Mouse (Mus musculus): ENCODE measurements around the gene Oas1e. TPM values are rescaled to one million over a fixed set of nuclear protein-coding genes. Genes with fewer than 3 reads are reported as not detected.

Oas1e gene
- total RNA-seq, 1 experiment from 2014 or later: not detected

GRCm38 (mm10) chr5:120779922-120780321 is 15.4 kb downstream of the Oas1e start:
- no peak for ATAC-seq (replicated peaks; ENCODE audit: insufficient number of reproducible peaks, low FRiP score, low TSS enrichment, poor library complexity, severe bottlenecking)

DNA sequence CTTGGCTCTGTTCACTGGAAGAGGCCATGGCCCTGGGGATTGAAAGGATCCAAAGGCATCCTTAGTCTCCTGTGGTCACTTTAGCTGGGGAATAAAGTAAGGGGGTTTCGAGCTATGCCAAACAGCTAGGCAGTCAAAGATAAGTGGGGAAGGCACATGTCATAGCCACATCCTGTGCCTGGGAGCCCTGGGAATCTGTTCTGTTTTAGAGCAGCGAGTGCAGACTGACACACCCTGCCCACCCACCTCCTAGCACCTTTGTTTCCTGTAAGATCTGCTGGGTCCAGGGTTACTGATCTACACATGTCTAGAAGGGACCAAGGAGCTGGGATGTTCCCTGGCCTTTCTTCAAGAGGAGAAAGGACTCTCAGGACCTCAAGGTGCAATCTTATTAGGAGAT is 16.4 kb downstream of the Oas1e start:
- ATAC-seq (replicated peaks; ENCODE audit: insufficient number of reproducible peaks, low FRiP score, low TSS enrichment, poor library complexity, severe bottlenecking): no peak

DNA sequence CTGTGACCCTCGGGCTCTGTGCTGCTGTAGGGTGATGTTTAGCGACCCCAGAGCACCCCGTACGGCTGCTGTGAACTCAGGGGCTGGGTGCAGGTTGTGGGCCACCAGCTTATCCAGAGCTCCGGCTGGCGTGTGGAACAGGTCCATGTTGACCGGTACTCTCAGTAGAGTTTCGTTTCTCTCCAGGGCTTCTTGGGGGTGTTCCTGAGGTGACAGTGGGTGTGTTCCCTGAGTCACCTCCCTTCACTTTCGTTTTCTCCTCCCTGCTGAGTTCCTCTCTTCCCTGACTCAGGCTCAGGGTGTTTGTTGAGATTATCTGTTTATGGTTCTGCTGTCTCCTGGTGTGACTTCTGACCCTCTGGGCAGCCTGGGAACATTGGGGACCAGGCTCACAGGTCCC is 17.9 kb downstream of the Oas1e start, which contains the start of gene Oas3:
Gene Oas3 (minus strand): TSS at position 184 of the 400 bp plus-strand sequence.
- peak; percentile 42; the same call in 1 of the 2 replicates for ATAC-seq (replicated peaks; ENCODE audit: insufficient number of reproducible peaks, low FRiP score, low TSS enrichment, poor library complexity, severe bottlenecking)

- no peak for ATAC-seq (replicated peaks; ENCODE audit: insufficient number of reproducible peaks, low FRiP score, low TSS enrichment, poor library complexity, severe bottlenecking)
Observed at GRCm38 (mm10) chr5:120776801-120777200, 18.5 kb downstream of the Oas1e start.

DNA sequence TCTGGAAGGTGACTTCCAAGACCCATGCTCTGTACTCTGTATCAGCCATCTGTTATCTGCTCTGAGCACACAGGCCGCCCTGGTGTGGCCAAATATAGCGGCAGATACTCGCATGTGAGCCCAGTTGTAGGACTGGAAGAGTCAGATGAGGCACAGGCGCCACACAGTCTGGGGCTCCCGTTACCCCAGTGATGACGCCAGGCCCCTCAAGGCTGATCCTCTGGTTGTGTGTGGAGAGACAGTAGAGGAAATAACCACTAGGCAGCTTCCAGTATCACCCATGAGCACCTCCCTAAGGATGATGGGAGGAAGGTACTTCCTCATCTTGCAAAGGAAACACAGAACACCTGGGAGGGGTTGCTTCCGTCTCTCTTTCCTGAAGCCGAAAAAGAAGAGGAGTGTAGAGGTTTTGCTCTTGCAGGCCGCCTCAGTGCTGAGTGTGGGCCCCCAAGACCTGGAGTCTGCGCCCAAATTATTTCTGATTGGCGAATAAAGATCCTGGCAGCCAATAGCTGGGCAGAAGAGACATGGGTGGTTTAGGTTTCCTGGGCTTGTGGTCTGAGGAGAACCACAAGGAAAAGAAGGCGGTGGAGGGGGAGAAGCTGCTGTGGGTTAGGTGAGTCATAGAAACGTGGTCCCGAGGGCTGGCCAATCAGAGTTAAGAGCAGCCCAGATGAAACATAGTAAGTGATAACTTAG is 19.9 kb downstream of the Oas1e start:
- no peak for ATAC-seq (replicated peaks; ENCODE audit: insufficient number of reproducible peaks, low FRiP score, low TSS enrichment, poor library complexity, severe bottlenecking)

DNA sequence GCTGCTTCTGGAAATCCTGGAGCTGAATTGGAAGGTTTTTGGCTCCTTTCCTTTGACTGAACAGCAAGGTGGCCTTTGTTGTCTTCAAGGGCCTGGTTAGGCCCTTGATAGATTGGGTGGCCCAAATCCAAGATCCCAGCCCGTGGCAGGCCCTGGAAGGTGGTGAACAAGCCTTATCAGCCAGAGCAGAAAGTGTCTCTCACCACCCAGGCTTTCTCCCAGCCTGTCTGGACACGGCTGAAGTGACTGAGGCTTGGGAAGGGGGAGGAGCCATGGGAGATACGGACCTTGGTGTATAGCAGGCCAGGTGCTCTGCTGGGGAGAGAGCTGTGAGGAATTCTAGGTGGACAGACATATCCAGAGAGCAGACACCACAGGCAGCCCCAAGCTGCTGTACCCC is 25.9 kb downstream of the Oas1e start:
- ATAC-seq (replicated peaks; ENCODE audit: insufficient number of reproducible peaks, low FRiP score, low TSS enrichment, poor library complexity, severe bottlenecking): no peak

- ATAC-seq (replicated peaks; ENCODE audit: insufficient number of reproducible peaks, low FRiP score, low TSS enrichment, poor library complexity, severe bottlenecking): no peak
Observed at GRCm38 (mm10) chr5:120765010-120765409, 30.3 kb downstream of the Oas1e start.

DNA sequence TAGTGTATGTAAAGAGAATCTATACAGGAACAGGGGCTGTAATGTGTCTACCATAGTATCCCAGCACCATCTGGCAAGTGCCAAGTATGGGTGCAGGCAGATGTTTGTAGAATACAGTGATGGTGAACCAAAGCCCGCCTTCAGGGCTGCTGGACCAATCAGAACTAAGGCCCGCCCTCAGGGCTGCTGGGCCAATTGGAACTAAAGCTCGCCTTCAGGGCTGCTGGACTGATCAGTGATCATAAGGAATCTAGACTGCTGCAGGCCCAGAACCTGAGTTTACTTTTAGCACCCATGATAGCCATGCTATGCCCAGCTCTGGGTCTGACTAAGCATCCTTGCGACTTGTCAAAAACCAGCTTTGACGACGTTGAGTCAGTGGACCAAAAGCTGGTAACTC is 33.4 kb downstream of the Oas1e start:
- ATAC-seq (replicated peaks; ENCODE audit: insufficient number of reproducible peaks, low FRiP score, low TSS enrichment, poor library complexity, severe bottlenecking): no peak

DNA sequence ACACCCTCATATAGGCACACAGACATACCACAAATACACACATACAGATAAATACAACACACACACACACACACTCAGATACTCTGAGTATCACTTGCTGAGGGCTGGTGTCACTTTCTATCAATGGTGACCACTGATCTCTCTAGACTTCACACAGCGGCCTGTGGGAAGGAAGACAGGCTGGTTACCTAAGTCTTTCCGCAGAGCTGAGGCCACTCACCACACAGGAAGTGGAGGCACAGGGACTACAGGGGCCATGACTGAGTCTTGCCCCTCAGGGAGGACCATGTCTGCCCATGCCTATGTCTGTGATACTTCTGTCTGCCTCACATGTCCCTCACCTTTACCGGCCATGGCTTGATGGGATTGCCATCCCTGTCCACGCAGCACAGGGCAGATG is 41.1 kb downstream of the Oas1e start:
- ATAC-seq (replicated peaks; ENCODE audit: insufficient number of reproducible peaks, low FRiP score, low TSS enrichment, poor library complexity, severe bottlenecking): no peak

- no peak for ATAC-seq (replicated peaks; ENCODE audit: insufficient number of reproducible peaks, low FRiP score, low TSS enrichment, poor library complexity, severe bottlenecking)
Observed at GRCm38 (mm10) chr5:120752786-120753185, 42.5 kb downstream of the Oas1e start.

DNA sequence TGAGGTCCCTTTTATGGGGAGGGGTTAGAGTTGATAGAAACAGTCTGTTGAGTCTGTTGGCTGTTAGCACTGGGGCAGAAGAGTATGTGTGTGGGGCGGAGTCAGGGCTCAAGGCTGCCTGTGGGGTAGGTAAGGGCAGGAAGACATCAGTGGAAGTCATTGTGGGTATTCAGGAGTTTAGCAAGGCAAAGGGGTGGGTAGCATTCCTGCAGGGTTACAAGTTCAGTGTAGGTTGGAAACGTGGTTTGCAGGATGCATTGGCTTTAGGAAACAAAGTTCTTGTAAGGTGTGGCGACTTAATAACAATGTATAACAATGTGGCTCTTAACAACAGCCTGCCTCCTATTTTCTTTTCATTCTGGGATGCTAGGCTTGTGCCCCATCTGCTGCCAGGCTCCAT is 44.1 kb downstream of the Oas1e start:
- ATAC-seq (replicated peaks; ENCODE audit: insufficient number of reproducible peaks, low FRiP score, low TSS enrichment, poor library complexity, severe bottlenecking): no peak

DNA sequence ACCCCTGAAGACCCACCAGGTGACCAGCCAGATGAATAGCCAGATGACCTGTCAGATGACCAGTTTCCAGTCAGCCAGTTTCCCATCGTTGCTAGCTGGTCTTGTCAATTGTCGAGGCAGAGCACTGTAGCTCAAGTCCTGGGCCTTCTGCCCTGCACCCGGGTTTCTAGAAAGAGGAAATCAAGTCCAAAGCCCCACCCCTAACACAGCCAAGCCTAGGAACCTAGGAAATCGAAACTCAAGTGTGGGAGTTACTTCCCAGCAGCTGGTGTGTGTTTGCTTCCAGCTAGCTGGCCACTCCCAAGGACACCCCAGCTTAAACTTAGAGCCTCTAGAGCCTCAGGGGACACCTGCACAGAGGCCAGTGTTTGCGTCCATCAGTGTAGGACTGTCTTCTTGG is 45.6 kb downstream of the Oas1e start, which contains the start of gene Oas2:
Gene Oas2 (minus strand): TSS at position 166 of the 400 bp plus-strand sequence.
- ATAC-seq (replicated peaks; ENCODE audit: insufficient number of reproducible peaks, low FRiP score, low TSS enrichment, poor library complexity, severe bottlenecking): peak; percentile 41

DNA sequence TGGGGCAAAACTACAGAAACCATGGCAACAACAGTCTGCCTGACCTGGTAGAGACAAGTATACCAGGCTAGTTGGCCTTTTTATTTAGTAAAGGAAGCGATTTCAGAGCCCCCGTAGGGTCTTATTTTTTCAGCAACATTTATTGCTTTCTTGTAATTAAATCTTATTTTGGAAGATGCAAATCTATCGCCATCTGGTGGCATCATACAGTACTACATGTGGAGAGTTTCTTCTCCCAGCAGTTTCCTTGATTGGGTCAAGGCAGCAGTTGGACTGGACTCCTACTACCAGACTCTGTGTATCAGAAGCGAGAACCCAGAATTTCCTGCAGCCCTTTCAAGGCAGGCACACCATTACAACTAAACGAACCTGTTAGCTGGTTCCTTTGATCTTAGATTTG is 48.9 kb downstream of the Oas1e start:
- no peak for ATAC-seq (replicated peaks; ENCODE audit: insufficient number of reproducible peaks, low FRiP score, low TSS enrichment, poor library complexity, severe bottlenecking)

GRCm38 (mm10) chr5:120742125-120742524 is 53.2 kb downstream of the Oas1e start:
- no peak for ATAC-seq (replicated peaks; ENCODE audit: insufficient number of reproducible peaks, low FRiP score, low TSS enrichment, poor library complexity, severe bottlenecking)

Other genes starting within 250 kb of the Oas1e start
- gene Tpcn1, start 206.9 kb downstream of the Oas1e start, total RNA-seq (2017): 8.1 to 8.8 TPM (median 8.5 TPM) in 3 replicates
- gene Iqcd, start 206.5 kb downstream of the Oas1e start, total RNA-seq (2017): 0.57 TPM in 1 of 3 replicates, not detected in the others
- gene Rita1, start 182.9 kb downstream of the Oas1e start, total RNA-seq (2017): 0.43 to 4.0 TPM (median 1.1 TPM) in 3 replicates
- 42.2 to 59.5 TPM (median 55.9 TPM) in 3 replicates for gene Ddx54, start 182.8 kb downstream of the Oas1e start, total RNA-seq (2017)
- not detected in 3 replicates for gene Cfap73, start 161.3 kb downstream of the Oas1e start, total RNA-seq (2017)
- gene Rasal1, start 146.7 kb downstream of the Oas1e start, total RNA-seq (2017): 0.48 to 0.49 TPM in 2 of 3 replicates, not detected in the other
- gene Dtx1, start 83.6 kb downstream of the Oas1e start, total RNA-seq (2017): 5.4 to 12.1 TPM (median 8.1 TPM) in 3 replicates
- gene Oas2, start 45.7 kb downstream of the Oas1e start, total RNA-seq (2017): 2.2 to 8.7 TPM (median 5.3 TPM) in 3 replicates
- gene Oas3, start 17.9 kb downstream of the Oas1e start, total RNA-seq (2017): 6.3 to 13.2 TPM (median 8.3 TPM) in 3 replicates
- 5.0 to 10.6 TPM (median 7.6 TPM) in 3 replicates for gene Oas1c, start 17.0 kb upstream of the Oas1e start, total RNA-seq (2017)
- gene Oas1f, start 51.8 kb upstream of the Oas1e start, total RNA-seq (2017): not detected in 3 replicates
- not detected in 3 replicates for gene Oas1h, start 65.9 kb upstream of the Oas1e start, total RNA-seq (2017)
- 2.6 to 4.9 TPM (median 3.5 TPM) in 3 replicates for gene Oas1g, start 92.1 kb upstream of the Oas1e start, total RNA-seq (2017)
- gene Oas1a, start 112.0 kb upstream of the Oas1e start, total RNA-seq (2017): 26.0 to 35.8 TPM (median 31.2 TPM) in 3 replicates
- gene Oas1d, start 119.0 kb upstream of the Oas1e start, total RNA-seq (2017): not detected in 3 replicates
- gene Rph3a, start 214.6 kb upstream of the Oas1e start, total RNA-seq (2017): not detected in 3 replicates

Measured in monocyte, adult 5-6 weeks (primary cell).